Mouse (Mus musculus) midbrain, postnatal 0 days (tissue): Measurements from ENCODE around the gene Olfr961. TPM values are rescaled to one million over a fixed set of nuclear protein-coding genes. Genes with fewer than 3 reads are reported as not detected.

ENCODE experiments used
- ATAC-seq: fragments of 200-750 bp; cut with Nextera tagmentation; 2 replicates; pipeline ENCODE4 v1.8.0; 2017; ENCODE audit warnings: moderate number of reproducible peaks, mild to moderate bottlenecking, moderate TSS enrichment, moderate library complexity; ENCODE audit not compliant: low FRiP score
- DNase-seq: peaks from one replicate; pipeline ENCODE4 v3.0.0-alpha.2; 2015; ENCODE audit warnings: low spot score
- H3K27ac ChIP-seq: fragments of 300-500 bp; sonication (generic); 2 replicates; pipeline ENCODE4 v1.5.1; 2014; ENCODE audit warnings: low read depth, mild to moderate bottlenecking, low read length, mixed read lengths
- H3K27me3 ChIP-seq: fragments of 300-500 bp; sonication (generic); 2 replicates; pipeline ENCODE4 v1.6.1; 2014; ENCODE audit warnings: low read length, control low read depth, mixed read lengths; ENCODE audit not compliant: insufficient read depth
- H3K36me3 ChIP-seq: fragments of 300-500 bp; sonication (generic); 2 replicates; pipeline ENCODE4 v1.6.1; 2014; ENCODE audit warnings: low read length, control low read depth, mixed read lengths; ENCODE audit not compliant: insufficient read depth
- H3K4me1 ChIP-seq: fragments of 300-500 bp; sonication (generic); 2 replicates; pipeline ENCODE4 v1.6.1; 2014; ENCODE audit warnings: mild to moderate bottlenecking, control low read depth, antibody characterized with exemption, low read length, mixed read lengths; ENCODE audit not compliant: insufficient read depth
- H3K4me2 ChIP-seq: fragments of 300-500 bp; sonication (generic); 2 replicates; pipeline ENCODE4 v1.6.1; 2014; ENCODE audit warnings: low read depth, mild to moderate bottlenecking, low read length, mixed read lengths; ENCODE audit not compliant: poor library complexity, severe bottlenecking
- H3K4me3 ChIP-seq: fragments of 300-500 bp; sonication (generic); 2 replicates; pipeline ENCODE4 v1.5.1; 2014; ENCODE audit warnings: low read depth, mild to moderate bottlenecking, low read length, moderate library complexity
- H3K9ac ChIP-seq: fragments of 300-500 bp; sonication (generic); replicated peaks from 2 replicates; pipeline ENCODE4 v1.6.1; 2014; ENCODE audit warnings: mild to moderate bottlenecking, low read length, moderate library complexity, mixed read lengths; ENCODE audit not compliant: poor library complexity, severe bottlenecking
- H3K9me3 ChIP-seq: fragments of 300-500 bp; sonication (generic); 2 replicates; pipeline ENCODE4 v1.6.1; 2016; ENCODE audit warnings: low read length, control low read depth
- CTCF ChIP-seq: IDR thresholded peaks from 2 replicates; pipeline ENCODE4 v1.5.1; 2016; ENCODE audit warnings: antibody characterized with exemption, mild to moderate bottlenecking
- WGBS: fragments of 180-500 bp; shearing (Covaris S2); extraction: QIAGEN DNeasy Blood & Tissue Kit; methylation state at CpG from one replicate; pipeline ENCODE4 v1.1.7; 2014; 5-methylcytosine and 5-hydroxymethylcytosine counted together
- polyA plus RNA-seq: library from polyadenylated mRNA; unstranded; fragments of >200 nt; fragmentation: Nextera tagmentation; extraction: Ambion mirVana; gene quantifications from 2 replicates; pipeline ENCODE4 v1.2.1, GENCODE M21; 2015
- total RNA-seq: library from RNA; depleted of rRNA; stranded (reverse); fragments of >200 nt; gene quantifications from 2 replicates; pipeline ENCODE4 v1.2.3, GENCODE M21; 2014

The Olfr961 gene
- total and polyA plus RNA-seq, 2 experiments from 2014 or later: not detected

GRCm38 (mm10) chr9:39611953-39612352, 32.9 kb upstream of the Olfr961 start:
- 49% methylated on average over 1 of the region's 1 CpGs for WGBS
- peak; percentile 65 for DNase-seq
- H3K9ac ChIP-seq: no peak overlapping the region
- ATAC-seq: no peak
- H3K4me3 ChIP-seq: no peak overlapping the region
- no peaks in the 10 kb centered on the region for H3K27me3 ChIP-seq
- no peaks in the 10 kb centered on the region for H3K36me3 ChIP-seq
- no peaks in the 10 kb centered on the region for H3K4me1 ChIP-seq
- no peaks in the 10 kb centered on the region for H3K9me3 ChIP-seq
- TF ChIP-seq CTCF: peak; percentile 77
- no peak overlapping the region for H3K4me2 ChIP-seq
- no peak overlapping the region for H3K27ac ChIP-seq

- H3K36me3 ChIP-seq: no peaks in the 10 kb centered on the region
- no peaks in the 10 kb centered on the region for H3K27me3 ChIP-seq
- TF ChIP-seq CTCF: no peak
- ATAC-seq (no peak), DNase-seq (no peak)
- no peaks in the 10 kb centered on the region for H3K9me3 ChIP-seq
- H3K9ac ChIP-seq: no peak within 1 kb of the TSS
- no peaks in the 10 kb centered on the region for H3K4me1 ChIP-seq
- H3K4me2 ChIP-seq: no peak within 1 kb of the TSS
- H3K27ac ChIP-seq: no peak within 1 kb of the TSS
- WGBS: 69% methylated on average over 1 of the region's 1 CpGs
- no peak within 1 kb of the TSS for H3K4me3 ChIP-seq
These were observed 23.8 kb upstream of the Olfr961 start, which contains the start of gene Olfr960 for GRCm38 (mm10) chr9:39621073-39621472. TSS of gene Olfr960 (plus strand) at chr9:39621373.

GRCm38 (mm10) chr9:39623783-39624182, 21.1 kb upstream of the Olfr961 start:
- H3K9ac ChIP-seq: no peak overlapping the region
- H3K4me3 ChIP-seq: no peak overlapping the region
- no peak overlapping the region for H3K4me2 ChIP-seq
- DNase-seq (no peak), ATAC-seq (no peak)
- no peaks in the 10 kb centered on the region for H3K4me1 ChIP-seq
- no peaks in the 10 kb centered on the region for H3K9me3 ChIP-seq
- WGBS: 92% methylated on average over 3 of the region's 3 CpGs
- TF ChIP-seq CTCF: no peak
- H3K27ac ChIP-seq: no peak overlapping the region
- H3K36me3 ChIP-seq: no peaks in the 10 kb centered on the region
- H3K27me3 ChIP-seq: no peaks in the 10 kb centered on the region

- Histone ChIP-seq H3K4me3 (no peak overlapping the region), H3K9me3 (no peaks in the 10 kb centered on the region), H3K27ac (no peak overlapping the region), H3K36me3 (no peaks in the 10 kb centered on the region), H3K9ac (no peak overlapping the region), H3K27me3 (no peaks in the 10 kb centered on the region), H3K4me2 (no peak overlapping the region), H3K4me1 (no peaks in the 10 kb centered on the region)
- TF ChIP-seq CTCF: no peak
- no peak for DNase-seq
- WGBS: 88% methylated on average over 2 of the region's 2 CpGs
- no peak for ATAC-seq
These were observed 20.2 kb upstream of the Olfr961 start for GRCm38 (mm10) chr9:39624711-39625110.

GRCm38 (mm10) chr9:39629069-39629468, 15.8 kb upstream of the Olfr961 start:
- Histone ChIP-seq H3K4me3 (no peak overlapping the region), H3K36me3 (no peaks in the 10 kb centered on the region), H3K27ac (no peak overlapping the region), H3K4me2 (no peak overlapping the region), H3K27me3 (no peaks in the 10 kb centered on the region), H3K9ac (no peak overlapping the region), H3K4me1 (no peaks in the 10 kb centered on the region), H3K9me3 (no peaks in the 10 kb centered on the region)
- no peak for TF ChIP-seq CTCF
- WGBS: 93% methylated on average over 2 of the region's 2 CpGs
- DNase-seq: no peak
- no peak for ATAC-seq

- peak; percentile 73 for DNase-seq
These were observed 10.8 kb upstream of the Olfr961 start for GRCm38 (mm10) chr9:39633913-39634594.

More at GRCm38 (mm10) chr9:39633913-39634594, 10.8 kb upstream of the Olfr961 start:
- Histone ChIP-seq H3K36me3 (no peaks in the 10 kb centered on the region), H3K9me3 (no peaks in the 10 kb centered on the region), H3K27ac (peak overlapping the region; percentile 73), H3K9ac (no peak overlapping the region), H3K4me3 (no peak overlapping the region), H3K4me2 (no peak overlapping the region), H3K27me3 (no peaks in the 10 kb centered on the region), H3K4me1 (peaks cover 4% of the 10 kb centered on the region; the same call in 1 of the 2 replicates)
- ATAC-seq: peak; percentile 84
- TF ChIP-seq CTCF: no peak
- WGBS: 24% methylated on average over 4 of the region's 4 CpGs
